Mouse (Mus musculus): ENCODE results near the gene Myt1l. TPM values are rescaled to one million over a fixed set of nuclear protein-coding genes. Genes with fewer than 3 reads are reported as not detected.

The Myt1l gene
- polyA plus RNA-seq, 1 experiment from 2014 or later: 265 TPM

GRCm38 (mm10) chr12:29703541-29703940 lies 175.4 kb downstream of the Myt1l start:
- no peaks in the 10 kb centered on the region for H3K27me3 ChIP-seq (ENCODE audit: control insufficient read depth, insufficient read depth, low read length)
- peak overlapping the region; percentile 85 for H3K27ac ChIP-seq (ENCODE audit: low read depth, low read length)
- 75% methylated on average over 8 of the region's 8 CpGs for WGBS
- no peak for ATAC-seq (ENCODE audit: low read depth)
- H3K4me1 ChIP-seq (ENCODE audit: control insufficient read depth, insufficient read depth, low read length): peaks cover 43% of the 10 kb centered on the region
- no peak overlapping the region for H3K4me3 ChIP-seq (ENCODE audit: low read depth, low read length)
- no peak overlapping the region for H3K9ac ChIP-seq (replicated peaks; ENCODE audit: low read depth, low read length)
- no peaks in the 10 kb centered on the region for H3K9me3 ChIP-seq (ENCODE audit: control insufficient read depth, low read length)
- no peak overlapping the region for H3K4me2 ChIP-seq (ENCODE audit: low read depth, low read length)
- H3K36me3 ChIP-seq (ENCODE audit: control insufficient read depth, insufficient read depth, low read length): no peaks in the 10 kb centered on the region

GRCm38 (mm10) chr12:29707094-29707493 lies 178.9 kb downstream of the Myt1l start:
- H3K9ac ChIP-seq (replicated peaks; ENCODE audit: low read depth, low read length): no peak overlapping the region
- 79% methylated on average over 3 of the region's 3 CpGs for WGBS
- no peaks in the 10 kb centered on the region for H3K36me3 ChIP-seq (ENCODE audit: control insufficient read depth, insufficient read depth, low read length)
- no peaks in the 10 kb centered on the region for H3K27me3 ChIP-seq (ENCODE audit: control insufficient read depth, insufficient read depth, low read length)
- no peak overlapping the region for H3K4me3 ChIP-seq (ENCODE audit: low read depth, low read length)
- ATAC-seq (ENCODE audit: low read depth): no peak
- no peaks in the 10 kb centered on the region for H3K9me3 ChIP-seq (ENCODE audit: control insufficient read depth, low read length)
- no peak overlapping the region for H3K27ac ChIP-seq (ENCODE audit: low read depth, low read length)
- peaks cover 17% of the 10 kb centered on the region for H3K4me1 ChIP-seq (ENCODE audit: control insufficient read depth, insufficient read depth, low read length)
- no peak overlapping the region for H3K4me2 ChIP-seq (ENCODE audit: low read depth, low read length)

GRCm38 (mm10) chr12:29708166-29708565 lies 180.0 kb downstream of the Myt1l start:
- WGBS: 78% methylated on average over 3 of the region's 3 CpGs

GRCm38 (mm10) chr12:29712795-29713721 lies 184.9 kb downstream of the Myt1l start:
- H3K27me3 ChIP-seq (ENCODE audit: control insufficient read depth, insufficient read depth, low read length): no peaks in the 10 kb centered on the region
- no peak overlapping the region for H3K4me3 ChIP-seq (ENCODE audit: low read depth, low read length)
- no peak overlapping the region for H3K27ac ChIP-seq (ENCODE audit: low read depth, low read length)
- 87% methylated on average over 15 of the region's 15 CpGs for WGBS
- H3K4me2 ChIP-seq (ENCODE audit: low read depth, low read length): no peak overlapping the region
- no peak for ATAC-seq (ENCODE audit: low read depth)
- no peaks in the 10 kb centered on the region for H3K36me3 ChIP-seq (ENCODE audit: control insufficient read depth, insufficient read depth, low read length)
- H3K9ac ChIP-seq (replicated peaks; ENCODE audit: low read depth, low read length): no peak overlapping the region
- no peaks in the 10 kb centered on the region for H3K4me1 ChIP-seq (ENCODE audit: control insufficient read depth, insufficient read depth, low read length)
- H3K9me3 ChIP-seq (ENCODE audit: control insufficient read depth, low read length): no peaks in the 10 kb centered on the region

More at GRCm38 (mm10) chr12:29708166-29708565, 180.0 kb downstream of the Myt1l start:
- Histone ChIP-seq H3K27me3 (ENCODE audit: control insufficient read depth, insufficient read depth, low read length) (no peaks in the 10 kb centered on the region), H3K4me1 (ENCODE audit: control insufficient read depth, insufficient read depth, low read length) (peaks cover 6% of the 10 kb centered on the region), H3K9ac (replicated peaks; ENCODE audit: low read depth, low read length) (no peak overlapping the region), H3K9me3 (ENCODE audit: control insufficient read depth, low read length) (no peaks in the 10 kb centered on the region), H3K4me2 (ENCODE audit: low read depth, low read length) (no peak overlapping the region), H3K4me3 (ENCODE audit: low read depth, low read length) (no peak overlapping the region), H3K36me3 (ENCODE audit: control insufficient read depth, insufficient read depth, low read length) (no peaks in the 10 kb centered on the region), H3K27ac (ENCODE audit: low read depth, low read length) (no peak overlapping the region)
- no peak for ATAC-seq (ENCODE audit: low read depth)

- peak overlapping the region; percentile 57; the same call in 1 of the 2 replicates for H3K27ac ChIP-seq (ENCODE audit: low read depth, low read length)
- H3K4me1 ChIP-seq (ENCODE audit: control insufficient read depth, insufficient read depth, low read length): peaks cover 11% of the 10 kb centered on the region
- 62% methylated on average over 17 of the region's 17 CpGs for WGBS
- H3K4me3 ChIP-seq (ENCODE audit: low read depth, low read length): no peak overlapping the region
- H3K27me3 ChIP-seq (ENCODE audit: control insufficient read depth, insufficient read depth, low read length): no peaks in the 10 kb centered on the region
- H3K9me3 ChIP-seq (ENCODE audit: control insufficient read depth, low read length): no peaks in the 10 kb centered on the region
- no peak overlapping the region for H3K4me2 ChIP-seq (ENCODE audit: low read depth, low read length)
- ATAC-seq (ENCODE audit: low read depth): peak; percentile 49; the same call in 1 of the 2 replicates
- H3K36me3 ChIP-seq (ENCODE audit: control insufficient read depth, insufficient read depth, low read length): no peaks in the 10 kb centered on the region
- H3K9ac ChIP-seq (replicated peaks; ENCODE audit: low read depth, low read length): no peak overlapping the region
Observed at GRCm38 (mm10) chr12:29723722-29724338, 195.6 kb downstream of the Myt1l start.

GRCm38 (mm10) chr12:29728294-29728693 lies 200.1 kb downstream of the Myt1l start:
- Histone ChIP-seq H3K36me3 (ENCODE audit: control insufficient read depth, insufficient read depth, low read length) (no peaks in the 10 kb centered on the region), H3K9me3 (ENCODE audit: control insufficient read depth, low read length) (no peaks in the 10 kb centered on the region), H3K4me3 (ENCODE audit: low read depth, low read length) (no peak overlapping the region), H3K27ac (ENCODE audit: low read depth, low read length) (no peak overlapping the region), H3K4me1 (ENCODE audit: control insufficient read depth, insufficient read depth, low read length) (peaks cover 8% of the 10 kb centered on the region), H3K27me3 (ENCODE audit: control insufficient read depth, insufficient read depth, low read length) (no peaks in the 10 kb centered on the region), H3K4me2 (ENCODE audit: low read depth, low read length) (no peak overlapping the region), H3K9ac (replicated peaks; ENCODE audit: low read depth, low read length) (no peak overlapping the region)
- 62% methylated on average over 2 of the region's 2 CpGs for WGBS
- ATAC-seq (ENCODE audit: low read depth): no peak

GRCm38 (mm10) chr12:29740346-29741025 lies 212.3 kb downstream of the Myt1l start:
- Histone ChIP-seq H3K9me3 (ENCODE audit: control insufficient read depth, low read length) (no peaks in the 10 kb centered on the region), H3K4me1 (ENCODE audit: control insufficient read depth, insufficient read depth, low read length) (0 out of 2 replicates have a peak, but pooled peaks cover 4% of the 10 kb centered on the region), H3K36me3 (ENCODE audit: control insufficient read depth, insufficient read depth, low read length) (no peaks in the 10 kb centered on the region), H3K27me3 (ENCODE audit: control insufficient read depth, insufficient read depth, low read length) (no peaks in the 10 kb centered on the region), H3K27ac (ENCODE audit: low read depth, low read length) (peak overlapping the region; percentile 62), H3K4me2 (ENCODE audit: low read depth, low read length) (no peak overlapping the region), H3K4me3 (ENCODE audit: low read depth, low read length) (no peak overlapping the region), H3K9ac (replicated peaks; ENCODE audit: low read depth, low read length) (no peak overlapping the region)
- ATAC-seq (ENCODE audit: low read depth): 0 out of 2 replicates have a peak, but pooled peaks have one; percentile 28
- 49% methylated on average over 8 of the region's 8 CpGs for WGBS

GRCm38 (mm10) chr12:29741181-29741580 lies 213.0 kb downstream of the Myt1l start:
- no peak overlapping the region for H3K9ac ChIP-seq (replicated peaks; ENCODE audit: low read depth, low read length)
- H3K9me3 ChIP-seq (ENCODE audit: control insufficient read depth, low read length): no peaks in the 10 kb centered on the region
- H3K4me2 ChIP-seq (ENCODE audit: low read depth, low read length): no peak overlapping the region
- H3K27ac ChIP-seq (ENCODE audit: low read depth, low read length): peak overlapping the region; percentile 62; the same call in 1 of the 2 replicates
- H3K4me3 ChIP-seq (ENCODE audit: low read depth, low read length): no peak overlapping the region
- no peaks in the 10 kb centered on the region for H3K36me3 ChIP-seq (ENCODE audit: control insufficient read depth, insufficient read depth, low read length)
- 90% methylated on average over 6 of the region's 6 CpGs for WGBS
- H3K4me1 ChIP-seq (ENCODE audit: control insufficient read depth, insufficient read depth, low read length): 0 out of 2 replicates have a peak, but pooled peaks cover 4% of the 10 kb centered on the region
- no peak for ATAC-seq (ENCODE audit: low read depth)
- no peaks in the 10 kb centered on the region for H3K27me3 ChIP-seq (ENCODE audit: control insufficient read depth, insufficient read depth, low read length)
